20 mouse cellular contexts compared by ENCODE assay signal in genomic region chr6:73868683-73869082, GRCm38 (mm10).
"Had no signal": no experiment of that assay in that cellular context is flagged by ENCODE, and none has a peak within 500 bp of the region (broad histone marks: within the 10 kb centered on the region; RNA-seq: fewer than 3 reads in every experiment).

No protein-coding gene starts in this region.

- H3K4me2 ChIP-seq: lung, embryonic 15.5 days; midbrain, embryonic 11.5 days; midbrain, embryonic 13.5 days; midbrain, embryonic 15.5 days; neural tube, embryonic 12.5 days; stomach, embryonic 15.5 days had no signal

- DNase-seq: liver, postnatal 0 days; lung, adult 2 months; lung, postnatal 14 days; lung, postnatal 36 days; right cerebral cortex, postnatal 25 days; right cerebral cortex, postnatal 4 days; spleen, adult 18-20 months; thymus, adult 18-20 months; thymus, postnatal 14 days; thymus, postnatal 36 days had no signal

- H3K36me3 ChIP-seq: lung, embryonic 15.5 days; midbrain, embryonic 13.5 days; midbrain, embryonic 15.5 days; neural tube, embryonic 12.5 days; stomach, embryonic 15.5 days had no signal

- H3K4me3 ChIP-seq: lung, embryonic 15.5 days; megakaryocyte, embryonic 14.5 days; midbrain, embryonic 13.5 days; midbrain, embryonic 15.5 days; neural tube, embryonic 12.5 days; stomach, embryonic 15.5 days had no signal

- H3K9ac ChIP-seq: liver, postnatal 0 days; lung, embryonic 15.5 days; midbrain, embryonic 13.5 days; midbrain, embryonic 15.5 days; neural tube, embryonic 12.5 days; stomach, embryonic 15.5 days had no signal

- H3K27ac ChIP-seq: lung, embryonic 15.5 days; macrophage; midbrain, embryonic 13.5 days; midbrain, embryonic 15.5 days; neural tube, embryonic 12.5 days; stomach, embryonic 15.5 days; stomach, postnatal 0 days had no signal

- H3K9me3 ChIP-seq: lung, embryonic 15.5 days; midbrain, embryonic 13.5 days; midbrain, embryonic 15.5 days; neural tube, embryonic 12.5 days; stomach, embryonic 15.5 days had no signal

- H3K4me1 ChIP-seq: lung, embryonic 15.5 days; megakaryocyte, embryonic 14.5 days; midbrain, embryonic 13.5 days; midbrain, embryonic 15.5 days; neural tube, embryonic 12.5 days; stomach, embryonic 15.5 days had no signal

- ATAC-seq: liver, postnatal 0 days; lung, postnatal 0 days; midbrain, embryonic 13.5 days; midbrain, embryonic 15.5 days had no signal

- H3K27me3 ChIP-seq: lung, embryonic 15.5 days; megakaryocyte, embryonic 14.5 days; midbrain, embryonic 13.5 days; midbrain, embryonic 15.5 days; neural tube, embryonic 12.5 days; stomach, embryonic 15.5 days had no signal
